Mouse (Mus musculus) bone marrow macrophage, adult 2 months (primary cell): ENCODE data around the gene Gm10645. TPM values are rescaled to one million over a fixed set of nuclear protein-coding genes. Genes with fewer than 3 reads are reported as not detected.

Experiments
- H3K27ac ChIP-seq: 2 replicates; pipeline ENCODE4 v1.5.1; 2012; ENCODE audit warnings: low read depth, low read length; ENCODE audit not compliant: insufficient read depth
- H3K4me1 ChIP-seq: 2 replicates; pipeline ENCODE4 v1.6.1; 2012; ENCODE audit warnings: low read length; ENCODE audit not compliant: control insufficient read depth, insufficient read depth
- H3K4me3 ChIP-seq: 2 replicates; pipeline ENCODE4 v1.5.1; 2012; ENCODE audit warnings: mild to moderate bottlenecking, low read length, moderate library complexity; ENCODE audit not compliant: insufficient read depth
- CTCF ChIP-seq: IDR thresholded peaks from 2 replicates; pipeline ENCODE4 v1.5.1; 2012; ENCODE audit warnings: low read depth, mild to moderate bottlenecking, low read length, moderate library complexity
- POLR2A ChIP-seq: IDR thresholded peaks from 2 replicates; pipeline ENCODE4 v1.6.1; 2012; ENCODE audit warnings: mild to moderate bottlenecking, low read depth, low read length, borderline replicate concordance
- polyA plus RNA-seq: library from polyadenylated mRNA; stranded (reverse); fragments of >200 nt; gene quantifications from 2 replicates; pipeline ENCODE4 v1.2.4, GENCODE M21; 2012; ENCODE audit not compliant: missing spikeins, insufficient read depth, insufficient read length

Gene Gm10645
- 0.68 and 1.2 TPM in 2 replicates for polyA plus RNA-seq

DNA sequence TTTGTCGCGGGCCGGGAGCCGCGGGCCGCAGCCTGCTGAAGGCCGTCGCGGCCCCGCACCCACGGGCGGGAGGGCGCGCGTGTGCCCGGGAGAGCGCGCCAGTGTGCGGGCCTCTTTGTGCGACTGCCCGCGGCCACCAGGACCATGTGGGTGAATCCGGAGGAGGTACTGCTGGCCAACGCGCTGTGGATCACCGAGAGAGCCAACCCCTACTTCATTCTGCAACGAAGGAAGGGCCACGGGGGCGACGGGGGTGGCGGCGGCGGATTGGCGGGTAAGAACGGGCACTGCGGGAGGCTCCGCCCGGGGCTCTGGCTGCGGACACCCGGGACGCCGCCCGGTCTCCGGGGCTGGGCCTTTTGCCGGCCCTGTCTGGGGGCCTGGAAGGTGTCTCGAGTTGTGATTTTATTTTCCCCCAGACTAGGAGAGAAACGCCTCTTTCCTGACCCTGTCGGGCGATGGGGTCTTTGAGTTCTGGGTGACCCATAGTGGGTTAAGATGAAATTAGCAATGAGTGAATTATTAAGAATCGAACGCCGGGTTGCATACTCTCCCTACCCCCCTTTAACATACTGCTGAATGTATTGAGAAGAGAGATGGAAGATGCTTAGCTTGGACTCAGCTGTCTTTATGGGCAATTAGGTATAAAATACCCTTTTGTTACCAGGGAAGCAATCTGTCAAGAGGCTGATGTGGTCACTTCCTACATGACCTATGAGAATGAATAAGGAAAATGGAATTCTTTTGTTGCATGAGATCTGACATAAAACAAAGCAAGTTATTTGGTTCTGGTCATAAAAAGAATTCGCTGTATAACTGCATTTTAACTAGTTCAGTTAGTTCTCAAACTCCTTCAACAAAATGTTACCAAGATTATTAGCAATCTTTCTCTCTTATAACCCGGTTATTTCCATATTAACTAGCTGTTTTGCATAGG is at the start of gene Gm10645:
TSS of gene Gm10645 (minus strand) at position 240 of the 937 bp plus-strand sequence.
- TF ChIP-seq POLR2A (no peak), CTCF (no peak)
- Histone ChIP-seq H3K4me1 (peaks cover 18% of the 10 kb centered on the region), H3K4me3 (peak within 1 kb of the TSS; percentile 93), H3K27ac (peak within 1 kb of the TSS; percentile 80)

DNA sequence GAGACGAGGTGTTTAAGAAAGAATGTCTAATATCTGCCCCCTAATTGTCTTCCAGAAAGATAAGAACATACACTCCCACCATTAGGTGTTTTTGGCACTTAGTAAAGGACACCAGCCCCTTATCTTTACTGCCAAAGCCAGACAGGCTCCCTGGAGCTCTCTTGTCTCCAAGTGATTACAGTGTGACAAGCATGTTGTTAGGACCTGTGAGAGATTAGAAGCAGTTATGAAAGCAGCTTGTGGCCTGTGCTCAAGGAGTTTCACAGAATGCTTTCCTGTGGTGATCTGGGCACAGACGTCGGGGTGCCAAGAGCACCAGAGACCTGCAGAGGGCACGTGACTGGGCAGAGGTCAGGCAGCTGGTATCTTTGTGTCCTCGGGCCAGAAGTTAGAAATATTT is 49.1 kb upstream of the Gm10645 start:
- Histone ChIP-seq H3K4me3 (no peak overlapping the region), H3K4me1 (peaks cover 10% of the 10 kb centered on the region), H3K27ac (no peak overlapping the region)
- TF ChIP-seq POLR2A, result no peak
- TF ChIP-seq CTCF, result no peak

- Histone ChIP-seq H3K27ac (no peak overlapping the region), H3K4me1 (no peaks in the 10 kb centered on the region), H3K4me3 (no peak overlapping the region)
- no peak for TF ChIP-seq POLR2A
- no peak for TF ChIP-seq CTCF
Observed at GRCm38 (mm10) chr8:83210676-83211075, 44.7 kb upstream of the Gm10645 start.

GRCm38 (mm10) chr8:83209581-83209980 is 43.6 kb upstream of the Gm10645 start:
- Histone ChIP-seq H3K27ac (no peak overlapping the region), H3K4me1 (no peaks in the 10 kb centered on the region), H3K4me3 (no peak overlapping the region)
- TF ChIP-seq POLR2A (no peak), CTCF (no peak)

GRCm38 (mm10) chr8:83205907-83206306 is 39.9 kb upstream of the Gm10645 start:
- no peak overlapping the region for H3K27ac ChIP-seq
- TF ChIP-seq POLR2A, result no peak
- TF ChIP-seq CTCF, result no peak
- no peaks in the 10 kb centered on the region for H3K4me1 ChIP-seq
- no peak overlapping the region for H3K4me3 ChIP-seq

DNA sequence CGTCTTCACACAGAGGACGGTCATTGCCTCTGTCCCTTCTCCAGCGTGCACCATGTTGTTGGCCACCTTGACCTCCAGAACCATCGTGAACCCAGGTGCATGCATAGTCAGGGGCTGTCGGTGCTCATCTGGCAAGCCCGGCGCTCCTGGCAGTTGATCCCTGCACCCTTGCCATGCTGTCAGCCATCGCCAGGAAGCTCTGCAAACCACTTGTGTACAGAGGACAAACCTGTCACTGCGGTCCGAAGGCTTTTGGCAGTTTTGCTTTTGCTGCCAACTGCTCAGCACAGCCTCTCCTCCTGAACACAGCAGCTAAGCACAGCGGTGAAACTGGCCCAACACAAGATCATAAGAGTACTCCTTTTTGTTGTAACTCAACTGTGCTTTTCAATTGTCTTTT is 37.0 kb upstream of the Gm10645 start:
- H3K4me3 ChIP-seq, result no peak overlapping the region
- peaks cover 8% of the 10 kb centered on the region for H3K4me1 ChIP-seq
- no peak for TF ChIP-seq CTCF
- TF ChIP-seq POLR2A, result no peak
- H3K27ac ChIP-seq, result no peak overlapping the region

- TF ChIP-seq CTCF (no peak), POLR2A (no peak)
- Histone ChIP-seq H3K4me3 (no peak overlapping the region), H3K27ac (no peak overlapping the region), H3K4me1 (peaks cover 8% of the 10 kb centered on the region)
Observed at GRCm38 (mm10) chr8:83200191-83201177, 34.5 kb upstream of the Gm10645 start.

DNA sequence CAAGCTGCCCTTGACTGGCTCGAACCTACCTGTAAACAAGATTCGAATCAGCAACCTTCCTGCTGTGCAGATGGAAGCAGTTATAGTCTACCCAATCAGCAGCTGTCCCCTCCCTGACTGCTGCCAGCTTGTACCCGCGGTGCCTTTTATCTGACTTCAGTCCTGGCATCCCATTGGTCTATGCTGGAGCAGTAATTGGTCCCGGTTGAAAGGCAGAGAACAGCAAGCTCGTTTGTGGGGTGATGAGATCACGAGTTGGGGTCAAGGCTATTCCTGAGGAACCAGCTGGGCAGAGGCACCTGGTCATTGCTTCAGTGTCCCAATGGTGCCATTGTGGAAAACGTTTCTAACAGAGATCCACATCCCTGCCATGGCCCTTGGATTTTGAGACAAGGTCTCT is 33.7 kb upstream of the Gm10645 start:
- Histone ChIP-seq H3K4me1 (peaks cover 8% of the 10 kb centered on the region), H3K27ac (no peak overlapping the region), H3K4me3 (no peak overlapping the region)
- TF ChIP-seq CTCF, result no peak
- no peak for TF ChIP-seq POLR2A

GRCm38 (mm10) chr8:83196088-83196487 is 30.1 kb upstream of the Gm10645 start:
- no peak overlapping the region for H3K4me3 ChIP-seq
- H3K4me1 ChIP-seq, result peaks cover 8% of the 10 kb centered on the region
- TF ChIP-seq POLR2A (no peak), CTCF (no peak)
- H3K27ac ChIP-seq, result no peak overlapping the region
